Mouse (Mus musculus) adrenal gland, postnatal 14 days (tissue): ENCODE measurements around the gene Fgfr2. TPM values are rescaled to one million over a fixed set of nuclear protein-coding genes. Genes with fewer than 3 reads are reported as not detected.

Experiments
- DNase-seq: peaks from one replicate; pipeline ENCODE4 v3.0.0; 2021; ENCODE audit warnings: mixed read lengths
- total RNA-seq: library from RNA; stranded (reverse); gene quantifications from 2 replicates; pipeline ENCODE4 v1.2.3, GENCODE M21; 2021

The Fgfr2 gene
- total RNA-seq, 1 experiment from 2014 or later, result 227 TPM

DNA sequence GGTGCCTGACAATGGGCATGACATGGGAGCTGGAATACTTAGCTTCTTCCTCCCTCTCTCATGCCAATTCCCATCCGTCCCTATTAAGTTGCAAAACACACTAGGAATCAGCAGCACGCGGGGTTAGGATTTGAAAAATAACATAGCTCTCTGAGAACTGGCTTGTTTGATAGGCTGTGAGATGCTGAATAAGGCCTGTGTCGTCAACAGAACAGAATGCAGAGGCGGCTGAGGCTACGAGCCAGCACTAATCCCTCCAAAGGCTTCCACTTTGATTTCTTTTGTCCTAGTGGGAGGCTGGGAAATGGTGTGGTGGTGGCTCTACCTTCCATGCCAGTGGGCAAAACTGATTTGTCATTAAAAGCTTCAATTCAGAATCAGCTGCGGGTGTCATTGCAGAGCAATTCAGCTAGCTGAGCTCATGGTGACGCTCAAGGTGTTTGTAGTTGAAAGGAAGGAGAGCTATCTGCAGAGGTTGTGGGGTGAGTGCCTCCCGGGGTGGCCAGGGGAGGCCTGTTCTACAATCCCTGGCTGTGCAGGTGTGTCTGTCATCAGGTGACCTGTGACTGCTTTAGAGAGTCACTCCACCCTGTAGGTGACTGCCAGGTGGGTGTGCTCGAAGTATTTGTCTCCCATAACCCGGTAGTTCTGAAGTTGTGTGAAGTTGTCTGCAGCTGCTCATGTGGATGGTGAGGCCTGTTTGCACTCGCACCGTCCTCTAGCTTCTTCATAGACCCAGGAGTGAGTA lies 2532.9 kb downstream of the Fgfr2 start:
- DNase-seq, result no peak

DNA sequence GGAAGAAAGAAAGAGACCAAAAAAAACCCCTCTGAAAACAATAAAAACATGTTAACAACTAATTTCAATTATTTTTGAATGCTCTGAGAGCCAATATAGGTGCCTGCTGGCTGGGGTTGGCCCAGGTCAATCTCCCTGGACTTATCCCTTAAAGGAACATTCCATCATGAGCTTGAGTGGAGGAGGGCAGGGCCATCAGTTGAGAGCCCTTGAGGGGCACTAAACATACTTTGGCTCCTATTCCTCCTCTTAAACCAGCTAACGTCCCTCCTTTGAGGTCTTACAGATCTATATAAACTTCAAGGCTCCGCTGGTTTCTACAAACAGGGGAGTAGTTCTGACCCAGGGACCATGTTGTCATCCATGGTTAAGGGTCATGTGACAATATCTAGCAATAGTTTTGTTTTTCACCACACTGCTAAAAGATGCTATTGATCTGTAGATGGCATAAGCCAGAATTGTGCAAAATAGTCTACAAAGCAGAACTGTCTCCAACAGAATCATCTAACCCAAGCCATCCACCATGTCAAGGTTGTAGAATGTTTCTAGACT lies 2536.6 kb downstream of the Fgfr2 start:
- DNase-seq, result no peak

DNA sequence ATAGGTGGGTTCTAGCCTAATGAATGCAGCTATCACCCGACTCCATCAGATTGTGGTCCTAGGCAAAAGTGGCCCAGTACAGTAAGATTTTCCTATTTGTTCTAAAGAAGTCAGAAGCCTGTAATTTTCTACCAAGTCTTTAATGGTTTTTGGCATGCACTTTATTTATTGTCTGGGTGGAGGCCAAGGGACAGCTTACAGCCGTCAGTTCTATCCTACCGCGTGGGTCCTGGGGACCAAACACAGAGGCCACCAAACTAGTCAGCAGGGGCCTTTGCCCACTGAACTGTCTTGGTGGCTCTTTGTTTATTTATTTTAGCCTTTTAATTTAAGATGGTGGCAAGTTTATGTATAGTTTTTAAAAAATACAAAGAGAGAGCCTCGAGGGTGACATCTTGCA lies 2544.5 kb downstream of the Fgfr2 start:
- no peak for DNase-seq

DNA sequence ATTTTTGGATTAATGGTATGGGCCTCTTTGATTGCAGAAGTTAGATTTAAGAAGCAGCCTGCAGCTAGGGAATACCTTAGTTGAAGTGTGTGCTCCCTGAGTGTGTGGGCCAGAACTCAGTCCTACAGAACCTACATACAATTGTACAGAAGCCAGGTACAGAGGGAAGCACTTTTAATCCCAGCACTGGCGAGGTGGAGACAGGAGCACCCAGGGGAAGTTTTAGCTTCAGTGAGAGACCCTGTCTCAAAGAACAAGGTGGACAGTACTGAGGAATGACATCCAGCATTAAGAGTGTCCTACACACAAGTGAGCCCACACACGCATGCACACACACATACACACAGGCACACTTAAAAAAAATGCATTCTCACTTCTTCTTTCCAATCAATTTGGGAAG lies 2545.1 kb downstream of the Fgfr2 start:
- no peak for DNase-seq

DNA sequence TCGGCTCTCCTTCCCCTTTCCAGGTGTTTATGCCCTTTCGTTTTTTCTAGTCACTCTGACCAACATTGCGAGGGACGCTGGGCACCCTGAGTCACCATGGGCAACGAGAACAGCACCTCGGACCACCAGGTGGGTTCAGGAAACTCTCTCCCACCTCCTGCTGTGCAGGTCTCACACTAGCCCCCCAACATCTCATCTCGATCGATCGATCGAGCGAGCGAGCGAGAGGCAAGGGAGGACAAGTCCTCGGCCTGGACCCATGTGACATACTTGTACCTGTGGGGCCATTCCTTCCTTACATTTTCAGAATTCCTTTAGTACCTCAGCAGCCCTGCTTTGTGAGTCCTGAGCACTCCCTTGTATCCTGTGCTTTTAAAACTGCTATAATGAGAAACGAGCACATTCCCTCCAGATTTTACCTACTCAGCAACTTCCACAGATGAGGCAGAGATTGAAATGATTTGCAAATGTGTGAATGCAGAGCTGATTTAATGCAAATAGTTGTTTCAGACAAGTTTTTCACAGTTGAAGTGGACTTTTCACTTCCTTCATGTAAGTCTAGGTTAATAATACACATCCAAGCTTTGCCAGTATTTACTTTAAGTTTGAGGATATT lies 2545.7 kb downstream of the Fgfr2 start, which contains the start of gene Tacc2:
TSS of gene Tacc2 (plus strand) at position 51 of the 616 bp plus-strand sequence.
- no peak for DNase-seq

DNA sequence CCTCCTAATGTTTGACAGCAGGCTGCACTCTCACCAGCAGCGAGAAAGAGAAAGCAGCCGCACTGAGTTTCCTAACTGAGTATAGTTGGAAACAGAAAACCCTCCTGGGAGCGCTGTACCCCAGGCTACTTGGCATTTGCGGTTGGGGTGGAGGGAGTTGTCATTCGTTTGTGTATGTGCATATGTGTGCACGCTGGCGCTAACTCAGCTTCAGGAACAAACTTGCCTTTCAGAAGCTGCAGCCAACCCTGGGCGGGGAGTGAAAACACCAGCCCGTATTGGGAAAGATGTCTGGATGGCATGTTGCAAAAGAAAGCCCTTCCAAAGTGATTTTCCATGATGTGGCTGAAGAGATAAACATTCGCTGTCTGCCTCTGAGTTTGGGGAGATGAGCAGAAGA lies 2546.2 kb downstream of the Fgfr2 start:
- peak; percentile 68 for DNase-seq

DNA sequence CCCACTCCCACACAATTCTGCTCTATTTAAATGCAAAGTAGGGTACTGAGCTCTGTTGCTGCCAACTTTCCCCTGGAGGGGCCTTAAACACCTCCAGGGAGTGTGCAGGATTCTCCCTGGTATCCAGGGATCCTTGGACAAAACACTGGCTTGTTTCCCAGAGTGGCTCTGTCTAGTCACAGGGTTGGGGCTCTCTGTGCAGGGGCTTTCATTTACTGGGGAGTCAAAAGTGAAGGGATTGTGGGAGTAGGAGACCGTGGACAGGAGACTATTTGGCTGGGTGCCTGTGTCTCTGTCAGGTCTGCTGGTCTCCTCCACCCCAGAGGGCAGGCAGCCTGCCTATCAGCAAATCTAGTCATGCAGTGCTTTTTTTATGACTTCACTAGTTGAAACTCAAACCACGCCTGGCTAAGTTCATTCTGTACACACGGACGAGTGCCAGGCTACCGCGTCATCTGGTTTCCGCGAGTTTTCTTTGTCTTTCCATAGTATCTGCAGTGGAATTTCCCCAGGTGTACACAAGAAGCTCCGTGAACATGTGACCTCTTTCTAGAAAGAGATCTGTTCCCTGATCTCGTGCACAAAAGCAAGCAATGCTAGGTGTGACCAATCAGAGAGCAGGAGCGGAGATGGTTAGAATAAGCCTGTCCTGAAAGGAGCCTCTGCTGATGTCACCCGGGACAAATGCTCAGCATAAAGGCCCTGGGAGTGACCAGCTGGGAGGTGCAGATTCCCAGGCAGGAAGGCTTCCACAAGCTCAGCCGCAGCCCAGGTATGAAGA lies 2548.7 kb downstream of the Fgfr2 start:
- peak; percentile 39 for DNase-seq

DNA sequence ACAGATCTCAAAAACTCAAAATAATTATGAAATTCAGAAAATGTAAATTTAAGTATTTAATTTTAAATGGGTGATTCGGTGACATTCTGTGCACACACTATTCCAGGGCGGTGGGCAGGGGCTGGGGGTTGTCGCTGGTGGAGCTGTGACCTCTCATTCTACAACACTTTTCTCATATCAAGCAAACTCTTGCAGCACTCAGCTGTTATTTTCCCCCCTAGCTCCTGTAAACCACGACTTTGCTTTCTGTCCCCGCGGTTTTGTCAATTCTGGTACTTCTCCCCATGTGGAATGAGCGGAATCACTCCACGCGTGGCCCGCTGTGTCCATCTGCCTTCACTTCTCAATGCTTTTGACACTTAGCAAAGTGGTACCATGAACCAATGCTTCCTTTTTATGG lies 2549.4 kb downstream of the Fgfr2 start:
- DNase-seq, result no peak

DNA sequence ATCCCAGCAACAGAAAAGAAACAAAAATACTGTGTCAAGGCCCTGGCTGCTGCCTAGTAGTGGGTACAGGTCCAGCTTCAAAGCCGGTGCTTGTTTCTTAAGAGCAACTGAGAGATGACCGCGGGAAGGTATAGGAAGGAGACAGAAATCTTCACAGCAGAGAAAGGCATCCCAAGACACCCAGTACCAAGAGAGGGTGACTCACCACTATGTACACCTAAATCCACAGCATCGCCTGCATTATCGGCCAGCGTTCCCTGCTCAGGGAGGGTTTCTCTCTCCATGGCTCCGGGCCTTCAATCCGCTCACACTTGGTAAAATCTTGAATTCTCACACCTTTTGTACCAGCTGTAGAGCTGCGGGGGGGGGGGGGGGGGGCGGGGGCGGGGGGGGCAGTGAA lies 2550.3 kb downstream of the Fgfr2 start, which contains the start of gene Nsmce4a:
TSS of gene Nsmce4a (minus strand) at position 298 of the 400 bp plus-strand sequence.
- no peak for DNase-seq

DNA sequence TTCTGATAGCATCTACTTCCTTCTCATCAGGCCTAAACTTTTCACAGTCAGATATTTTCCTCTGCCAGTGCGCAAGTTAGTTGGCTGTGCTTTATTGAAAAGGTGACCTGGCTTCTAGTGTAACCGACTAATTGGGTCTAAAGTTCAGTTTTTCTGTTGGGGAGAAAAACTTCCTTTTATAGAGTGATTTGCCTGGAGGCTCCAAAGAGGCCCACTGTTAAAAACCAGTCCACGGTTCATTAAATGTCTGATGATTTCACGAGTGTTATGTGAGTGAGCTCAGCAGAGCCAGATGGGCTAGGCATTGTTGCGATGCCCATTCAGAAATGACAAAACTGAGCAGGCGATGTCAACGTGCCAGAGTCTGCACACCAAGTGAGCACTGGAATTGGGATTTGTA lies 2552.7 kb downstream of the Fgfr2 start:
- no peak for DNase-seq

DNA sequence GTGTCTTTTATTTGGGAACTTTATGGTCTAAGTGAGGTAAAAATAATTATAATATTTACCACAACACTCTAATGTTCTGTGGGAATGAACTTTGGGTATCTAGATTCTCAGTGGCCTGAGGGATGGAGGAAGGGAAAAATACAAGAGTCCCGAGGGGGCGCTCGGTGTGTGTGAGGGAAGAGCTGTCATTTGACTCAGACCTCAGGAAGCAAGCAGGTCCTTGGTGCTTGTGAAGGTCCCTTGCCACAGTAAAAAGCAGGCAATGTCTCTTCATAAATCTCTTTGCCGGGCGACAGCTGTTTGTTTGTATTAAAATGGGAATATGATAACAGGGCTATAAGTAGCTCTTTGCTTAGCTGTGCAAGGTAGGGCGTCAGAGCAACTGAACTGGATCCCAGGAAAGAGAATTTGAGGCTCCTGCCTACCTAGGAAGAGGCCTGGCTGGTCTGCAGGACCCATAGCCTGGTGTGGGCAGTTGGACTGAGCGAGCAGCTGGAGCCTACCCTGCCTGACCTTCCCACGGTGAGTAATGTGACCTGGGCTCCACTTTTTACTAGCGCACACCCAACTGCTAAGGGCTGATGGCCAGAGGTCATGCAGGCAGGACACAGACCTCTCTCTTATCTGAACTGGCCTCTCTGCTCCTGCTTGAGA lies 2554.2 kb downstream of the Fgfr2 start:
- DNase-seq, result peak; percentile 62

DNA sequence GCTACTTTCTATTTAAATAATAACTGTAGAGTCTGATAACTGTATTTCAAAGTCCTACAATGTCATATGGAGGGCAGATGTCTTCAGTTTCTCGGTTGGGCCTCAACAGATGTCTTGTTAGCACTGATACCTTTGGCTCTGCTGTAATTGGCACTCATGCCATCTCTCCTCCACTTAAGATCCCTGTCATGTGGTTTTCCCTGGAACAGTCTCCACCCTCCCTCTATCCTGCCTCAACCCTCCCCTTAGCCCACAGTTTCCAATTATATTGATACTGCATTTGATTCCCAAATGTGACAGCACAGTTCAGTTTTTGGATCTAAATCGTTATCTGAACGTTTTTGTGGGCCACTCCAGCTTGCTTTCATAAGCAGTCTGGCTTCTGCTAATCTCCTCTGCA lies 2558.6 kb downstream of the Fgfr2 start:
- no peak for DNase-seq

DNA sequence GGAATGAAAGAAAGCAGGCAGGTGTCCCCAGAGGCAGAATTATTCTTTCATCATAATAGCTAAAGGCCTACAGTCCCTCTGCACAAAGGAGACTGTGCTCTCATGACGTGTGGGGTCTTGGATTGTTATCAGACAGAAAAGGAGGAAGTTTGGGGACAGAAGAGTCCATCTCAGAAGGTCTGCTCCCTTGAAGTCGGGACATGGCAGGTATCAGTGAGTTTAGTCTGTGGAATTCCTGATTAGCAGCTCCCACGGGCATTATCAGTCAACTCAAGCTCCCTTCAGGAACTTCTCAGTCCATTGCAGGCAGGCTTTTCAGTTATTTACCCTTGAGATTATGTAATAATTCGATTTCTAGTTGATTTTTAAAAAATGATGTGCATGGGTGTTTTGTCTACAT lies 2559.3 kb downstream of the Fgfr2 start:
- no peak for DNase-seq

DNA sequence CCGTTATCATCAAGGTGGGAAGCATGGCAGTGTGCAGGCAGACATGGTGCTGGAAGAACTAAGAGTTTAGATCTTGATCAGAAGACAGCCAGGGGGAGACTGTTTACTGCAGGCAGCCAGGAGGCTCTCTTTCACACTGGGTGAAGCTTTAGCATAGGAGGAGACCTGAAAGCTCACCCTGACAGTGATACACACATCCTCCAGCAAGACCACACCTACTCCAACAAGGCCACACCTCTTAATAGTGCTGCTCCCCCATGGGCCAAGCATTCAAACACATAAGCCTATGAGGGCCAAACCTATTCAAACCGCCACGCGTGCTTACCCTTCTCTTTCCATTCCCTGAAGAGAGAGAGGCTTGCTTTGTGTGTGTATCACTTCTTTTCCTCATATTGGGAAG lies 2559.9 kb downstream of the Fgfr2 start:
- DNase-seq, result no peak

DNA sequence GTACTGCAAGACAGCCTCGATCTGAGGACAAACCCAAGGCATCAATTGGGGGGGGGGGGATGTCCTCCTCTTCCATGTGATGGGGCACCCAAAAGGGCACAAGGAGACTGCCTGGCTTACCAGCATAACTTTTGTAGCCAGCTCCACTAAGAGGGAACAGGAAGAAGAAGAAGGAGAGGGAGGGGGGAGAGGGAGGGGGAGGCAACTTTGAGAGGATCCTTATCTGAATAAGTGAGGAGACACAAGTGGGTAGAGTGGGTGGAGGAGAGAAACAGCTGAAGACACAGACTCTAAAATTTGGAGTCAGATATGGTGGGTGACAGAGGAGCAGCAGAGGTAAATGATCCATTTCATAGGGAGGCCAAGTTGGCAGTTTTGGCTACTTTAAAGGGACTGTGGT lies 2562.2 kb downstream of the Fgfr2 start:
- no peak for DNase-seq

DNA sequence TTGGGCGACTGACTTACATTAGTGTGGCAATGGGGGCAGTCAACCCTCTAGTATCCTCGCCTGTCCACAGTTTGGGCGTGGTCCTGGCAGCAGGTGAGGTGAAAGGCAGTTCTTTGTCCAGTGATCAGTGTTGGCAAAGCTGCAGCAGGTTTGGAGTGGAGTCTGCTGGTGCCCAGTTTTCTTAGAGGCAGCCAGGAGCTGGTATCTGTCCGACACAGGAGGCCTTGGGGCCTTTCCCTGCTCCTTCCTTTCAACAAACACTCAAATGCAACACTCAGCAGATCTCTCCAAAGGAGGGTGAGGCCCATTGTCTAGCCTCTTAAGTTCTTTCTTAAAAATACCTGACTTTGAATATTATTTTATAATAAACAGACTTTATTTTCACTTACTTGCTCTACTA lies 2564.6 kb downstream of the Fgfr2 start:
- no peak for DNase-seq

DNA sequence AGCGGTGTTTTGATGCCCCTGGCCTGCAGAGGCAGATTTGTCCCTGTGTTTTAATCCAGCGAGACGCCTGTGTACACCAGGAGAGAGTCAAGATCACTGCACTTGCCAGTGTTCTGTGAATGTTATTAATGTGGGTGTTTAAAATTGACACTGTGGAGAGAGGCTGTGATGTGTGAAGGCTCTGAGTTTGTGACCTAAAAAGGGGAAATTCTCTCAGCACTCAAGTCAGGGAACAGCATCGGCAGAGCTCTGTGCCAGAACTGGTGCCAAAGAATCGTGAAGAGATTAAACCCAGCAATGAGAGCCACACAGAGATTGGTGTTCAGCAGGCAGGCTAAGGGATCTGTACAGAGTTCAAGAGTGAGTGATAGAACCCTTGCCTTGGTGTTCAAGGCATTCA lies 2567.6 kb downstream of the Fgfr2 start:
- DNase-seq, result no peak

DNA sequence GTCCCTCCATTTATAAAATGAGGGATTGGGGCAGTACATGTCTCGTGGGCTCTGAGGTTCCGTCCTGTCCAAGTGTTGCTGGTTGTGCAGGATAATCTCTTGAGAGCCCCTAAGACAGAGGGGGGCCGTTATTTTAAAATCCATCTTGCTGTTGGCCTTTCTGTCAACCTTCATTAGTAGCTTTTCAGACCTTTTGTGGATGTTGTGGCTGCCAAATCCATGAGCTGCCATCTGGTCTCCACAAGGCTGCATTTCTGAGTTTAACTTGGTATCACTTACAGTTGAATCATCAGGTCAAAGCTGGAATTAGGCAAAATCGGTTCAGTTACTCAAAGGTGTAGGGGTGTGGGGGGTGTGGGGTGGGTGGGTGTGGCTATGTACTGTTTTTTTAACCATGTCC lies 2569.8 kb downstream of the Fgfr2 start:
- DNase-seq, result no peak

DNA sequence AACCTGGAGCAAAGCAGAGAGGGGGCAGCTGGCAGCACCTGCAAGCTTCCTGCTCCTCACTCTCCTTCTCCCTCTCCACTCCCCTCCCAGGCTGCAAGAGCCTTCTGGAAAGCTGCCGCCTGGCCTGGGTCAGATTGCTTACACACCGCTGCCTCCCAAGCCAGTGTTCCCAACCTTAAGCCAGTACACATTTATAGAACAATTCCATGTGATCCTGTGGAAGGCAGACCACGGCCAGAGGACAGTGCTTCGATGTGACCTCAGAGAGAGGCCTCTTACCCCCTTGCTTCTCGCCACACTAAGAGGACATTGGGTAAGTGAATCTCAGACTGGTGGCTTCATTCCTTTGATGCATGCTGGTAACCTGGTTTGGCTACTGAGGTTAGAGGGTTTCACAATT lies 2570.4 kb downstream of the Fgfr2 start:
- DNase-seq, result no peak

DNA sequence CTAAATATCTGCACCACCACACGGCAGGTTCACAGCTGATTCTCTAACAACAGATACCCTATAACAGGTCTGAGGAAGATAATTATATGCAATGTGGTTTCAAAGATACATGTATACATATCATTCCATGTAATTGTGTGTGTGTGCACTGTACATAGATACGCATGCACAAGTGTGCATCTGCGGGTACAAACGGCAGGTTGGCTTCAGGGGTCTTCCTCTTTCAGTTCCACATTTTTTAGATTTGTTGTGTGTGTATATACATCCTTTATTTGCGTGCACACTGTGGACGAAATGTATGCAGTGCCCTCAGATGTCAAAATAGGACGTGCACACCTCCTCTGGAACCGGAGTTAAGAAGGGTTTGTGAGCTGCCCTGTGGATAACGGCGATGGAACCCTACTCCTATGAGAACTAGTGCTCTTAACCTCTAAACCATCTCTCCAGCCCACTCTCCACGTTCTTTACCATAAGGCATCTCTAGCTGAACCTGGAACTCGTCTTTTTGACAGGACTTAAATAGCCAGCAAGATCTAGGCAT lies 2575.4 kb downstream of the Fgfr2 start:
- no peak for DNase-seq

DNA sequence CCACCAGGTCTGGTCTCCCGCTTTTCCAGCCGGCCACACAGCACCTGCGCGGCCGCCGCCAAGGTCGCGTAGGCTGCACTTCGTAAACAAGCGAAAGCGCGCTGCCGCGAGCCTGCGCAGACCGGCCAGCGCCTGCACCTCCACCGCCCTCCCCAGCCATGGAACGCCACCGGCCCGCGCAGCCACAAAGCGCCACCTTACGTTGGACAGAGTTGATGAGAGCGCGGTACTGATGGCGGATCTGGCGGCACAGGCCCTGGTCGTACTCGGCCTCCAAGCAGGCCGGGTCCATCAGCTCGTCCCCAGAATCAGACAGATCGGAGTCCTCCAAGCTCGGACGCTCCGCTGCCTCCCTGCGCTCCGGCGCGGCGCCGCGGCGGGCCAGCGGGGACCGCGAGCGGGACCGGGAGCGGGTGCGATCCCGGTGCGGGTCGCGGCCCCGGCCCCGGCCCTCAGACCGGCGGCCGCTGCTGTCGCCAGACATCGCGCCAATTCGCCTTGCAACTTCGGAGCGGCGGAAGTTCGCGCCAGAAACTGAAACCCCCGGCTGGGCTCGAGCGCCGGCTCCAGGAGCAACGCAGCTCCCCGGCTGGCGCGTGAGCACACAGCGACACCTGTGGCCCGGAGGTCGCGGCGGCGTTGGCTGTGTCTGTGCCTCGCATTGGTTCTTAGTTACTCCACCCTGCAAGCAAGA lies 2576.2 kb downstream of the Fgfr2 start:
- DNase-seq, result peak; percentile 96

DNA sequence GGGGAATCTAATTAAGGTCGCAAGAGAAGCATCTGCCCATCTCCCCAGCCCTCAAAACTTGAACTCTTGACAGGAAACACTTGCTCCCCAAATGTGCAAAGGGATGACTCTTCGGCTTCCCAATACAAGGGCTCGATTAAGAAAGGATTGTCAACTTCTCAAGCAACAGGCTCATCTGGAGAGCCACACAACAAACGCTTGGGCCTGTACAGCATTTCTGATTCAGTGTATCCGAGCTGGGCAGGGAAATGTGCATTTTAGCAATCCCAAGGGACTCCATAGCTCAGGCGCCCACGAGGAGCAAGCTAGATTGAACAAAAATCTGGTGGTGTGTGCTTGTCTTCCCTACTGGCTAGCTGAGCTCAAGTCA lies 2576.7 kb downstream of the Fgfr2 start:
- DNase-seq, result no peak
